Mouse (Mus musculus) megakaryocyte-erythroid progenitor cell, adult 5 weeks (primary cell): ENCODE measurements around the gene Babam1. TPM values are rescaled to one million over a fixed set of nuclear protein-coding genes. Genes with fewer than 3 reads are reported as not detected.

Experiments
- polyA plus RNA-seq: library from polyadenylated mRNA; stranded (reverse); fragments of >175 nt; gene quantifications from 2 replicates; pipeline ENCODE4 v1.2.3, GENCODE M21; 2012

The Babam1 gene
- polyA plus RNA-seq: 134 and 147 TPM in 2 replicates

DNA sequence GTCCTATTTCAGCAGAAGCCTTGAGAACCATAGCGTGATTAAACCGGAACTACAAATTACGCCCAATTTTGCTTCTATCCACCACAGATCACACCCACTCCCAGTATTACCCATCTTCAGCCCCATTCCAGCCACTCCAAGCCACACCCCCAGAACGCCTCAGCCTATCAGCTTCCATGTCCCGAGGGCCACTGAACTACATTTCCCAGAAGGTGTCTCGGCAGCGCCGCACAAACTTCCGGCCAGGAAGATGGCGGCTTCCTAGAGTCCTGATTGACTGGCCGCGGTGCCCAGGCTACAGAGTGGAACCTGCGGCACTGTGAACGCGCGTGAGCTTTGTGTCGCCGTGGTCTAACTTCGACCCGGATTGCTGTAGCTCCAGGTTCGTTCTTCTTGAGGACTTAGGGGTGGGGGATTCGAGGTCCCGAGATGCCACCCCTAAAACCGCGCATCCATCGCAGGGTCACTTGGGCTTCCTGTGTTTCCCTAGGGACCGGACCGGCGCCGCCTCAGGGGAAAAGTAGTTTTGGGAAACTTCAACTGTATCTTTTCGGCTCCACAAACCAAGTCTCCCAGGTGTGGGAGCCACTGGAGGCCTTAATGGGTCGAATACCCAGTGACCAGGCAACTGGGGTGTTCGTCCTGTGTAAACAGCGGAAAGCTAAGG lies at the start of gene Babam1:
Gene Babam1, plus strand, starts transcription at position 223 of the 667 bp plus-strand sequence.

DNA sequence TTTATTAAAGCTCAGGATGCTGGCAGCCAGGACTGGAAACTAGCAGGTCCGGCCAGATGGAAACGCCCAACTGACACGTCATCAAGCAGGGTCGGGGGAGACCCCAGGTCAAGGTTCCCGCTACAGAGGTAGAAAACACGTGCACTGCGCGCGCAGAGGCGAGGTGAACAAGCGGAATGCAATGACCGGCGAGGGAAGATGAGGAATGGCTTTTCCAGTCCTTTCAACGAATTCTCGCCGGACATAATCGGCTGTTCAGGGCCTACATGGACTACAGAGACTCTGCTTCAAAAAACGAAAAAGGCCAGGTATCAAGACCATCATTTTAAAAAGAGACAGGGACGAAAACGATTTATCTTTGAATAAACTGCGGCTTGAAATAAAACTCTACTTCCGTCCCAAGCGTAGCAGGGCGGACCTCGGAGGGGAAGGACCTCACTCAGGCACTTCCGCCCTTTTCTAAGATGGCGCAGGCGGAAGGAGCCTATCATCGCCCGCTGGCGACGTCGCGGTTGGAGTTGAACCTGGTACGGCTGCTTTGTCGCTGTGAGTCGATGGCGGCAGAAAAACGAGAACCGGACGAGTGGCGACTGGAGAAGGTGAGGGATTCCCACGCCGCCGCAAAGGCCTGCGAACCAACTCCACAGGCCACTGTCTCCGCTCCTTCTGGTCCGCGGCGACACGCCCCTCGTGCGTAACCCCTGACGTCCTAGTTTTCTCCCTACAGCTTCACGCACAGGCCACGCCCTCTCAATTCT lies 29.7 kb upstream of the Babam1 start, which contains the start of gene Use1:
Gene Use1, plus strand, starts transcription at position 78 of the 758 bp plus-strand sequence.

DNA sequence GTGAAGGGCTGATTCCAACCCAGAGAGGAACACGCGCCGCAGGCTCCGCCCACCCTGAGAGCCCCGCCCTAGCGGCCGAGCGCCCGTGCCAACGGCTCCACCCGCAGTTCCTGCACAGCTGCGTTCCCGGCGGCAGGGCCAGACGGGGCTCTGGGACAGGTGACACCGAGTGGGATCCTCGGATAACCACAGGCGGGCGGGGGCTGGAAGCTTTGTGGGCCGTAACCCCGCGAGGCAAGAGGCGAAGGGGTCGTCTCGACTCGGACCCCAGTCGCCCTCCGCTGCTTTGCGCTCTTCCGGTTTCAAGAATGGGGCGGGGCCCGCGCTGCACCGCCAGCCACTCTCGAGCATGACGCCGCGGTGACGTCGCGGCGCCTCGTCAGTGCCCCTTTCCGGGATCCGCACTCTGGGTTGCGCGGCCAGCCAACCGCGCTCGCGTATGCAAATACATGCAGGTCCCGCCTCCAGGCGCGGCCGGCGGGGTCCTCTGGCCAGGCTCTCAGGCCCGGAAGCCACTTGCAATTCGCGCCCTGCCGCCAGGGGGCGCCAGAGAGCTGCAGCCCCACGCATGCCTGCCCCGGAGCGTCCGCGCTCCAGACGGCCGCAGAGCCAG lies 25.3 kb upstream of the Babam1 start, which contains the start of gene Ocel1:
Gene Ocel1, plus strand, starts transcription at position 63 of the 613 bp plus-strand sequence.

GRCm38 (mm10) chr8:71381421-71381970 lies 15.2 kb upstream of the Babam1 start, which contains the start of gene Nr2f6:
Nr2f6 (minus strand) TSS chr8:71381960.

DNA sequence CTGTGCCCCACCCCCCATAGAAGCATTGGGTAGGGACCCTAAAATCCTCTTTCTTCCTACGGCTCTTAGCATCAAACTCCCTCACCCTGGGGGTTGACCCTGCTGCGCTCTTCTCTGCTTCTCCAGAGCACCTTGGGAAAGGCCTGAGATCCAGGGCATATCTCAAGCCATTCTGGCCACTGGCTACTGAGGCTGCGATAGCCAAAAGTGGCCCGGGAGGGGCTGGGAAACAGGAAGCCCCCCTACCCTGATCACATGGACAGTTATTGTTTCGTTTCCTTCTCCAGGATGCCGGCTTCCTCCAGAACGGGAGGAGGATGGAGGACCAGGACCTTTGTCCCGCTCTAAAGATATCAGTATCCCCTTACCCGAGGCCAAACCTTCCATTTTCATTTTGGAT lies 1.0 kb upstream of the Babam1 start, which contains the start of gene Ushbp1:
Gene Ushbp1, minus strand, starts transcription at position 174 of the 400 bp plus-strand sequence.

GRCm38 (mm10) chr8:71405401-71406098 lies 8.9 kb downstream of the Babam1 start, which contains the start of gene Ankle1:
Ankle1 (plus strand) TSS chr8:71406010.

Other genes with a start within 250 kb of the Babam1 start
- 57.8 and 74.5 TPM in 2 replicates for gene Myo9b, start 124.1 kb upstream of the Babam1 start, polyA plus RNA-seq
- gene Haus8, start 123.9 kb upstream of the Babam1 start, polyA plus RNA-seq: 27.3 and 32.7 TPM in 2 replicates
- gene Use1, start 30.0 kb upstream of the Babam1 start, polyA plus RNA-seq: 291 and 315 TPM in 2 replicates
- 24.1 and 32.7 TPM in 2 replicates for gene Ocel1, start 25.6 kb upstream of the Babam1 start, polyA plus RNA-seq
- 25.0 and 27.3 TPM in 2 replicates for gene Nr2f6, start 14.9 kb upstream of the Babam1 start, polyA plus RNA-seq
- gene Ushbp1, start 1.1 kb upstream of the Babam1 start, polyA plus RNA-seq: not detected in 2 replicates
- 25.9 and 26.0 TPM in 2 replicates for gene Ankle1, start 9.1 kb downstream of the Babam1 start, polyA plus RNA-seq
- gene Abhd8, start 66.8 kb downstream of the Babam1 start, polyA plus RNA-seq: 39.6 and 48.5 TPM in 2 replicates
- gene Mrpl34, start 68.1 kb downstream of the Babam1 start, polyA plus RNA-seq: 195 and 205 TPM in 2 replicates
- 224 and 225 TPM in 2 replicates for gene Dda1, start 72.3 kb downstream of the Babam1 start, polyA plus RNA-seq
- 10.6 and 17.2 TPM in 2 replicates for gene Ano8, start 89.1 kb downstream of the Babam1 start, polyA plus RNA-seq
- gene Gtpbp3, start 91.2 kb downstream of the Babam1 start, polyA plus RNA-seq: 34.8 and 36.4 TPM in 2 replicates
- 12.9 and 16.5 TPM in 2 replicates for gene Plvap, start 114.9 kb downstream of the Babam1 start, polyA plus RNA-seq
- gene Ccdc194, start 128.8 kb downstream of the Babam1 start, polyA plus RNA-seq: not detected in 2 replicates
- 250 and 257 TPM in 2 replicates for gene Bst2, start 140.6 kb downstream of the Babam1 start, polyA plus RNA-seq
- gene Mvb12a, start 146.1 kb downstream of the Babam1 start, polyA plus RNA-seq: 174 and 201 TPM in 2 replicates
- gene Tmem221, start 162.0 kb downstream of the Babam1 start, polyA plus RNA-seq: 0.32 and 0.37 TPM in 2 replicates
- not detected in 2 replicates for gene Nxnl1, start 169.7 kb downstream of the Babam1 start, polyA plus RNA-seq
- 12.6 and 18.3 TPM in 2 replicates for gene Slc27a1, start 172.0 kb downstream of the Babam1 start, polyA plus RNA-seq
- 408 and 426 TPM in 2 replicates for gene Pgls, start 195.3 kb downstream of the Babam1 start, polyA plus RNA-seq
- gene Fam129c, start 200.8 kb downstream of the Babam1 start, polyA plus RNA-seq: 14.0 and 18.2 TPM in 2 replicates
- 59.2 and 64.3 TPM in 2 replicates for gene Colgalt1, start 214.1 kb downstream of the Babam1 start, polyA plus RNA-seq